Mouse (Mus musculus) right cerebral cortex, adult 18-20 months (tissue): Measurements from ENCODE around the gene AI413582.

Experiments
- DNase-seq: peaks from one replicate; pipeline ENCODE4 v3.0.0; 2022; ENCODE audit warnings: mixed read lengths

AI413582 gene

GRCm38 (mm10) chr17:27513916-27514762 is 51.4 kb downstream of the AI413582 start:
- peak; percentile 37 for DNase-seq
